Mouse (Mus musculus) splenic B cell, adult 2 months (primary cell): ENCODE data around the gene Olfr945.

Experiments
- DNase-seq: peaks from one replicate; pipeline ENCODE4 v3.0.0-alpha.2; 2011; ENCODE audit warnings: low read depth, low spot score
- H3K27me3 ChIP-seq: 2 replicates; pipeline ENCODE4 v1.6.1; 2012; ENCODE audit warnings: mild to moderate bottlenecking, low read length, moderate library complexity, mixed read lengths; ENCODE audit not compliant: control insufficient read depth, poor library complexity, insufficient read depth, severe bottlenecking
- H3K36me3 ChIP-seq: 2 replicates; pipeline ENCODE4 v1.6.1; 2012; ENCODE audit warnings: mild to moderate bottlenecking, low read length, moderate library complexity, mixed read lengths; ENCODE audit not compliant: control insufficient read depth, poor library complexity, insufficient read depth, severe bottlenecking

Gene Olfr945

DNA sequence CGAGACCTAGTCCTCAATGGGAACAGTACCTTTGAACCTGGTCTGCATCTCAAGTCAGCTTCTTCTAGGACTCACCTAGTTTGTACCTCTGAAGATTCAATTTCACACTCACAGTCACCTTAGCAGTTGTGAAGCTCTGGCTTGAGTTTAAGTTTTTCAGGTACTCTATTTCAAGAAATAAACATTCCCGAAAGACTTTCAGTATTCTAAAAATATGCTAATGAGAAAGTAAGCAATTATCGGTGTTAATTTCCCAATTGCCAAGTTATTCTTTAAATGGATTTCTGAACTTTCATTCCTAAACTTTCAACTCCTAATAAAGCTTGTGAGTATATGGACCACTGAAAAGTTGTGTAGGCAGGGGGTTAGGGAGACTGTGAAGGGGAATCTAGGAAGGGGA is at the start of gene Olfr945:
Gene Olfr945 (minus strand): TSS at position 101 of the 400 bp plus-strand sequence.
- Histone ChIP-seq H3K36me3 (no peaks in the 10 kb centered on the region), H3K27me3 (no peaks in the 10 kb centered on the region)
- DNase-seq = no peak

DNA sequence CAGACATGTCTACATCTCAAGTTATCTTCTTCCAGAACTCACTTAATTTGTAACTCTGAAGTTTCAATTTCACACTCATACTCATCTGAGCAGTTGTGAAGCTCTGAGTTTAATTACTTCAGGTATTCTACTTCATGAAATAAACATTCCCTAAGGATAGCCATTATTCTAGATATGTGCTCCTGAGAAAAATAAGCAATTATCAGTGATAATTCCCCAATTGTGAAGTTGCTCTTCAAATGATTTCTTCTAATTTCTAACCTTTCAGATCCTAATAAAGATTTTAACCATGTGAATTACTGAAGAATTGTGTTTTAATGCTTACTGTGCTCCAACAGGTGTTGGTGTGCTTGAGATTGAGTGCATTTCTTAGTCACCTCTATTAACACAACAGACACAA is 49.3 kb upstream of the Olfr945 start, which contains the start of gene Olfr948:
Gene Olfr948 (minus strand): TSS at position 101 of the 400 bp plus-strand sequence.
- DNase-seq = no peak
- no peaks in the 10 kb centered on the region for H3K27me3 ChIP-seq
- no peaks in the 10 kb centered on the region for H3K36me3 ChIP-seq

DNA sequence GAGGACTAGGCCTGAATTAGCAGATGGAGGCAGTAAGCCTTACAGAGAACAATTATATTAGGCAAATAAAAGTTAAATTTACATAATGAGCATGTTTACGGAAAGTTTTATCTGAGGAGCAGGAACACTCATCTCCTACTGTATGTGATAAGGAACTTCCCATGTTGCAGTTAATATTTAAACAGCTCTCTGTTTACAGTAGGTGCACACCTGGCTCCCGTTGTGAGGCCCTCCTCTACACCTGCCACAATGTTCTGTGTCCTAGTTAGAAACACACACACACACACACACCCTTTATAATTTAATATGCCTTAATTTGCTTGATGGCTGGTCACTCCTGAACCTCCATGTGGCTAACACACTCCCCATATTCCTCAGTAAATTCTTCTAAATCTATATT is 10.5 kb upstream of the Olfr945 start:
- DNase-seq = no peak
- Histone ChIP-seq H3K36me3 (no peaks in the 10 kb centered on the region), H3K27me3 (no peaks in the 10 kb centered on the region)

DNA sequence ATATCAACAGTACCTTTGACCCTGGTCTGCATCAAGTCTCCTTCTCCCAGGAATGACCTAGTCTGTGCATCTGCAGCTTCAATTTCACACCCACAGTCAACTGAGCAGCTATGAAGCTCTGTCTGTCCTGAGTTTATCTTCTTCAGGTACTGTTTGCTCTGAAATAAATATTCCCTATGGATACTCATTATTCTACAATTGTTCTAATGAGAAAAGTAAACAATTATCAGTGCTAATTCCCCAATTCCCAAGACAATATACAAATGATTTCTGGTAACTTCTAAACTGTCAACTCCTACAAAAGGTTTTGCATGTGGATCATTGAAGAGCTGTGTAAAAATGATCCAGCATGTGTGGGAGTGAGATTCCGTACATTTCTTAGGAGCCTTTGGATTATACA is 26.7 kb downstream of the Olfr945 start, which contains the start of gene Olfr1537:
Gene Olfr1537 (minus strand): TSS at position 101 of the 400 bp plus-strand sequence.
- no peak for DNase-seq
- Histone ChIP-seq H3K36me3 (no peaks in the 10 kb centered on the region), H3K27me3 (no peaks in the 10 kb centered on the region)
